In genomic region chr5:151230427-151230826, GRCm38 (mm10) we compare ENCODE assay signal across 26 mouse cellular contexts. TPM values are rescaled to one million over a fixed set of nuclear protein-coding genes. Genes with fewer than 3 reads are reported as not detected.
"Had no signal": no experiment of that assay in that cellular context is flagged by ENCODE, and none has a peak within 500 bp of the region (broad histone marks: within the 10 kb centered on the region; RNA-seq: fewer than 3 reads in every experiment).

No protein-coding gene starts in this region.

- H3K4me3 ChIP-seq: gastrocnemius, adult 2 months; heart, adult 2 months; heart, embryonic 12.5 days; hindbrain, embryonic 10.5 days; hindbrain, embryonic 12.5 days; intestine, embryonic 15.5 days; left cerebral cortex, adult 2 months; limb, embryonic 10.5 days; limb, embryonic 12.5 days; liver, embryonic 13.5 days had no signal

- H3K27me3 ChIP-seq: intestine, embryonic 15.5 days had no signal

- ATAC-seq: hindbrain, embryonic 16.5 days; inflammation-experienced regulatory T-cells, adult 6 months; intestine, embryonic 15.5 days; intestine, postnatal 0 days had no signal

- H3K36me3 ChIP-seq: heart, embryonic 12.5 days; hindbrain, embryonic 10.5 days; hindbrain, embryonic 12.5 days; intestine, embryonic 15.5 days; limb, embryonic 10.5 days; limb, embryonic 12.5 days; liver, embryonic 13.5 days had no signal

- H3K9ac ChIP-seq: heart, embryonic 12.5 days; hindbrain, embryonic 12.5 days; hindbrain, embryonic 14.5 days; intestine, embryonic 15.5 days; limb, embryonic 12.5 days; liver, embryonic 13.5 days had no signal

- DNase-seq: gastrocnemius, adult 2 months; gastrocnemius, postnatal 10 days; gastrocnemius, postnatal 25 days; heart, adult 2 months; heart, postnatal 10 days; heart, postnatal 4 days; kidney, adult 18-20 months; kidney, adult 8-10 months; kidney, postnatal 10 days; kidney, postnatal 25 days; kidney, postnatal 4 days; liver; liver, embryonic 13.5 days had no signal

- H3K4me2 ChIP-seq: heart, embryonic 12.5 days; hindbrain, embryonic 12.5 days; hindbrain, embryonic 14.5 days; intestine, embryonic 15.5 days; limb, embryonic 12.5 days; liver, embryonic 11.5 days; liver, embryonic 13.5 days had no signal

- H3K9me3 ChIP-seq: heart, embryonic 12.5 days; hindbrain, embryonic 10.5 days; hindbrain, embryonic 12.5 days; intestine, embryonic 15.5 days; limb, embryonic 10.5 days; limb, embryonic 12.5 days; liver, embryonic 13.5 days had no signal

- H3K27ac ChIP-seq: heart, adult 2 months; hindbrain, embryonic 10.5 days; hindbrain, embryonic 12.5 days; hindbrain, embryonic 14.5 days; intestine, embryonic 15.5 days; left cerebral cortex, adult 2 months; limb, embryonic 10.5 days; limb, embryonic 12.5 days; liver, embryonic 13.5 days had no signal

RNA-seq across cellular contexts. Expression of gene Stard13, which starts 3.2 kb away (rescaled TPM):
- total RNA-seq: granulocyte monocyte progenitor cell, adult 5-6 weeks had no signal
